Mouse (Mus musculus) stomach, embryonic 16.5 days (tissue): ENCODE results near the gene Tmem218. TPM values are rescaled to one million over a fixed set of nuclear protein-coding genes. Genes with fewer than 3 reads are reported as not detected.

Experiments
- ATAC-seq: fragments of 200-750 bp; cut with Nextera tagmentation; 2 replicates; pipeline ENCODE4 v1.8.0; 2017; ENCODE audit warnings: moderate number of reproducible peaks, moderate TSS enrichment; ENCODE audit not compliant: insufficient read depth, low FRiP score
- H3K27ac ChIP-seq: fragments of 300-500 bp; sonication (generic); 2 replicates; pipeline ENCODE4 v1.5.1; 2014; ENCODE audit warnings: low read length
- H3K27me3 ChIP-seq: fragments of 300-500 bp; sonication (generic); 2 replicates; pipeline ENCODE4 v1.6.1; 2014; ENCODE audit warnings: low read length, control low read depth, mixed read lengths; ENCODE audit not compliant: control insufficient read depth, insufficient read depth
- H3K36me3 ChIP-seq: fragments of 300-500 bp; sonication (generic); 2 replicates; pipeline ENCODE4 v1.6.1; 2014; ENCODE audit warnings: low read length; ENCODE audit not compliant: control insufficient read depth, insufficient read depth
- H3K4me1 ChIP-seq: fragments of 300-500 bp; sonication (generic); 2 replicates; pipeline ENCODE4 v1.6.1; 2014; ENCODE audit warnings: low read length, control low read depth, mixed read lengths; ENCODE audit not compliant: control insufficient read depth, insufficient read depth
- H3K4me2 ChIP-seq: fragments of 300-500 bp; sonication (generic); 2 replicates; pipeline ENCODE4 v1.6.1; 2014; ENCODE audit warnings: low read depth, low read length, mixed read lengths
- H3K4me3 ChIP-seq: fragments of 300-500 bp; sonication (generic); replicated peaks from 2 replicates; pipeline ENCODE4 v1.5.1; 2014; ENCODE audit warnings: mild to moderate bottlenecking, low read length
- H3K9ac ChIP-seq: fragments of 300-500 bp; sonication (generic); 2 replicates; pipeline ENCODE4 v1.6.1; 2014; ENCODE audit warnings: low read length
- H3K9me3 ChIP-seq: fragments of 300-500 bp; sonication (generic); replicated peaks from 2 replicates; pipeline ENCODE4 v1.6.1; 2016; ENCODE audit warnings: low read length, control low read depth; ENCODE audit not compliant: control insufficient read depth
- whole genome bisulfite sequencing: fragments of 180-500 bp; shearing (Covaris S2); extraction: QIAGEN DNeasy Blood & Tissue Kit; methylation state at CpG from one replicate; pipeline ENCODE4 v1.1.7; 2014; 5-methylcytosine and 5-hydroxymethylcytosine counted together
- polyA plus RNA-seq: library from polyadenylated mRNA; unstranded; fragments of >200 nt; fragmentation: Nextera tagmentation; extraction: Ambion mirVana; gene quantifications from 2 replicates; pipeline ENCODE4 v1.2.1, GENCODE M21; 2015

Tmem218 gene
- polyA plus RNA-seq, 1 experiment from 2014 or later, result 9.8 TPM

GRCm38 (mm10) chr9:37181596-37181995 lies 26.4 kb upstream of the Tmem218 start:
- no peaks in the 10 kb centered on the region for H3K36me3 ChIP-seq
- ATAC-seq, result no peak

GRCm38 (mm10) chr9:37183176-37183575 lies 24.8 kb upstream of the Tmem218 start:
- WGBS, result 74% methylated on average over 2 of the region's 2 CpGs
- no peak overlapping the region for H3K4me3 ChIP-seq
- H3K27me3 ChIP-seq, result no peaks in the 10 kb centered on the region
- H3K4me1 ChIP-seq, result 0 out of 2 replicates have a peak, but pooled peaks cover 5% of the 10 kb centered on the region
- H3K4me2 ChIP-seq, result no peak overlapping the region
- no peak for ATAC-seq
- no peak overlapping the region for H3K9ac ChIP-seq
- no peaks in the 10 kb centered on the region for H3K9me3 ChIP-seq
- no peak overlapping the region for H3K27ac ChIP-seq
- H3K36me3 ChIP-seq, result no peaks in the 10 kb centered on the region

More at GRCm38 (mm10) chr9:37181596-37181995, 26.4 kb upstream of the Tmem218 start:
- no peaks in the 10 kb centered on the region for H3K27me3 ChIP-seq
- no peak overlapping the region for H3K27ac ChIP-seq
- H3K9me3 ChIP-seq, result no peaks in the 10 kb centered on the region
- no peak overlapping the region for H3K4me2 ChIP-seq
- H3K9ac ChIP-seq, result no peak overlapping the region
- WGBS, result 63% methylated on average over 5 of the region's 5 CpGs
- no peak overlapping the region for H3K4me3 ChIP-seq
- 0 out of 2 replicates have a peak, but pooled peaks cover 5% of the 10 kb centered on the region for H3K4me1 ChIP-seq

GRCm38 (mm10) chr9:37187407-37187806 lies 20.6 kb upstream of the Tmem218 start:
- no peak overlapping the region for H3K9ac ChIP-seq
- peaks cover 6% of the 10 kb centered on the region for H3K9me3 ChIP-seq
- H3K4me1 ChIP-seq, result no peaks in the 10 kb centered on the region
- no peak for ATAC-seq
- H3K4me3 ChIP-seq, result no peak overlapping the region
- no peak overlapping the region for H3K4me2 ChIP-seq
- H3K27me3 ChIP-seq, result no peaks in the 10 kb centered on the region
- H3K27ac ChIP-seq, result no peak overlapping the region
- no peaks in the 10 kb centered on the region for H3K36me3 ChIP-seq
- 65% methylated on average over 5 of the region's 5 CpGs for WGBS

- peaks cover 6% of the 10 kb centered on the region for H3K9me3 ChIP-seq
- H3K4me1 ChIP-seq, result no peaks in the 10 kb centered on the region
- H3K36me3 ChIP-seq, result no peaks in the 10 kb centered on the region
- ATAC-seq, result no peak
- H3K27ac ChIP-seq, result no peak overlapping the region
- H3K4me2 ChIP-seq, result no peak overlapping the region
- no peak overlapping the region for H3K9ac ChIP-seq
- H3K27me3 ChIP-seq, result no peaks in the 10 kb centered on the region
- WGBS, result 84% methylated on average over 3 of the region's 3 CpGs
- no peak overlapping the region for H3K4me3 ChIP-seq
Measured at GRCm38 (mm10) chr9:37188024-37188423, 20.0 kb upstream of the Tmem218 start.

- WGBS, result 79% methylated on average over 4 of the region's 4 CpGs
- Histone ChIP-seq H3K27me3 (no peaks in the 10 kb centered on the region), H3K4me2 (no peak overlapping the region), H3K4me3 (no peak overlapping the region), H3K36me3 (no peaks in the 10 kb centered on the region), H3K9ac (no peak overlapping the region), H3K27ac (no peak overlapping the region), H3K4me1 (no peaks in the 10 kb centered on the region), H3K9me3 (no peaks in the 10 kb centered on the region)
- no peak for ATAC-seq
Measured at GRCm38 (mm10) chr9:37197067-37197466, 11.0 kb upstream of the Tmem218 start.

GRCm38 (mm10) chr9:37200414-37200813 lies 7.6 kb upstream of the Tmem218 start:
- ATAC-seq, result no peak
- no peaks in the 10 kb centered on the region for H3K4me1 ChIP-seq

GRCm38 (mm10) chr9:37203884-37204283 lies 4.1 kb upstream of the Tmem218 start:
- no peak overlapping the region for H3K4me2 ChIP-seq
- no peaks in the 10 kb centered on the region for H3K36me3 ChIP-seq
- H3K9ac ChIP-seq, result no peak overlapping the region
- WGBS, result 48% methylated on average over 5 of the region's 5 CpGs
- no peak overlapping the region for H3K27ac ChIP-seq
- H3K4me3 ChIP-seq, result no peak overlapping the region
- peaks cover 9% of the 10 kb centered on the region; the same call in 1 of the 2 replicates for H3K4me1 ChIP-seq
- H3K27me3 ChIP-seq, result no peaks in the 10 kb centered on the region
- ATAC-seq, result no peak
- H3K9me3 ChIP-seq, result no peaks in the 10 kb centered on the region

More at GRCm38 (mm10) chr9:37200414-37200813, 7.6 kb upstream of the Tmem218 start:
- no peak overlapping the region for H3K4me3 ChIP-seq
- no peak overlapping the region for H3K9ac ChIP-seq
- no peak overlapping the region for H3K27ac ChIP-seq
- 68% methylated on average over 5 of the region's 5 CpGs for WGBS
- no peaks in the 10 kb centered on the region for H3K9me3 ChIP-seq
- H3K27me3 ChIP-seq, result no peaks in the 10 kb centered on the region
- H3K4me2 ChIP-seq, result no peak overlapping the region
- H3K36me3 ChIP-seq, result no peaks in the 10 kb centered on the region

- no peaks in the 10 kb centered on the region for H3K9me3 ChIP-seq
- no peak for ATAC-seq
- H3K4me3 ChIP-seq, result no peak overlapping the region
- 86% methylated on average over 13 of the region's 13 CpGs for WGBS
- H3K27ac ChIP-seq, result no peak overlapping the region
- H3K36me3 ChIP-seq, result no peaks in the 10 kb centered on the region
- H3K27me3 ChIP-seq, result no peaks in the 10 kb centered on the region
- H3K4me2 ChIP-seq, result no peak overlapping the region
- no peak overlapping the region for H3K9ac ChIP-seq
- peaks cover 6% of the 10 kb centered on the region; the same call in 1 of the 2 replicates for H3K4me1 ChIP-seq
Measured at GRCm38 (mm10) chr9:37213060-37213738, 5.2 kb downstream of the Tmem218 start.

- no peak for ATAC-seq
- 70% methylated on average over 9 of the region's 9 CpGs for WGBS
Measured at GRCm38 (mm10) chr9:37214327-37215060, 6.5 kb downstream of the Tmem218 start.

More at GRCm38 (mm10) chr9:37214327-37215060, 6.5 kb downstream of the Tmem218 start:
- Histone ChIP-seq H3K4me1 (no peaks in the 10 kb centered on the region), H3K27ac (no peak overlapping the region), H3K4me2 (no peak overlapping the region), H3K9me3 (no peaks in the 10 kb centered on the region), H3K9ac (no peak overlapping the region), H3K36me3 (no peaks in the 10 kb centered on the region), H3K27me3 (no peaks in the 10 kb centered on the region), H3K4me3 (no peak overlapping the region)
